Mouse (Mus musculus): Measurements from ENCODE around the gene Psmg3.

Psmg3 gene

DNA sequence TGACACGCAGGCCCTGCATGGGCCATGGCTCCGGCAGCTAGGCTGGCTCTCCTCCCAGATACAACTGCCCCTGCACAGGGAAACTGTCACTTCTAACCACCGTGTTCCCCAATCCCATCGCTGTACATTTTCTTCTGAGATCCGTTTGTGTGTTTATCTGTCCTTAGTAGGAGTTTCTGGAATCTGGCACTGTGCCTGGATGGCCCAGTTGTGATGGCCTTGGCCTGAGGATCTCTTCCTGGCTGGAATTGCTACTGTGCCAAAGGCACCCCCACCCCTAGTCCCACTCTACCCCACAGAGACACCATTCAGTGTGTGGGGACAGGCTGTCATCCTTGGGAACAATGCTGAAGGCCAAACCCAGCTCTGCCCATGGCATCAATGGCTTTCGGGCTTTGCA is 10.7 kb downstream of the Psmg3 start:
- no peak for DNase-seq (ENCODE audit: low read depth, low spot score)

DNA sequence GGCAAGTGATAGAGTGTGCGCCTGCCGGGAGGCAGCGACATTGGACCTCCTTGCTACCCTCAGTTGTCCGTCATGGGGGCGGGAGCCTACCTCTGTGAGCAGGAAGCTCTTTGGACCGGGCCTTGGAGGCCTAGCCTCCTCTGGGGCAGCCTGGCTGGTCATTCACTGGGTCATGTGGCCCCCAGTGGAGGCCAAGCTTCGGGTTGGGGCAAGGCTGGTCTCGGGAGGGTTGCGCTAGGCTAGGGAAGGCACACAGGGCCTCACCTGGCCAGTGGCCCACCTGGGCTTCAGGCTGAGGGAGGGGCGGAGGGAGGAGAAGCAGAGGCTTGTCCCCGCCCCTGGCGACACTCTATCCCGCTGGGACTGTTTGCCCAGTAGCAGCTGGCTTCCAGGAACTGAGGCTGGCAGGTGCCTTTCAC is 12.7 kb downstream of the Psmg3 start:
- DNase-seq (ENCODE audit: low read depth, low spot score): no peak

DNA sequence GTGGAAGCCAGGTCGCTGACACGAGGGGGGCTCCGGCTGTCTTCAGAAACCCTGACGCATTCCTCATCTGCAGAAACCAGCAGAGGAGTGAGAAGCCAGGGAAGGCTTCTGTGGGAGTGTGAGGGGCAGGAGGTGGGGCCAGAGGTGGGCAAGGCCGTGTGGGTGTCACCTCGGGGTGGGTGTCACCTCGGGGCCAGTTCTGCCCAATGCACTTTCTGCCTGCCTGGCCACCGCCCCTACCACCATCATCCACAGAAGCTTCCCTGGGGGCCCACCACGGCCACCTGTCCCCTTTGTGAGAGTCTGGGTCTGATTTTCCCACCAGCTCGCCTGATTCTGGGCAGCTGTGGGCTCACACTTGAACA is 13.6 kb downstream of the Psmg3 start:
- DNase-seq (ENCODE audit: low read depth, low spot score): no peak

DNA sequence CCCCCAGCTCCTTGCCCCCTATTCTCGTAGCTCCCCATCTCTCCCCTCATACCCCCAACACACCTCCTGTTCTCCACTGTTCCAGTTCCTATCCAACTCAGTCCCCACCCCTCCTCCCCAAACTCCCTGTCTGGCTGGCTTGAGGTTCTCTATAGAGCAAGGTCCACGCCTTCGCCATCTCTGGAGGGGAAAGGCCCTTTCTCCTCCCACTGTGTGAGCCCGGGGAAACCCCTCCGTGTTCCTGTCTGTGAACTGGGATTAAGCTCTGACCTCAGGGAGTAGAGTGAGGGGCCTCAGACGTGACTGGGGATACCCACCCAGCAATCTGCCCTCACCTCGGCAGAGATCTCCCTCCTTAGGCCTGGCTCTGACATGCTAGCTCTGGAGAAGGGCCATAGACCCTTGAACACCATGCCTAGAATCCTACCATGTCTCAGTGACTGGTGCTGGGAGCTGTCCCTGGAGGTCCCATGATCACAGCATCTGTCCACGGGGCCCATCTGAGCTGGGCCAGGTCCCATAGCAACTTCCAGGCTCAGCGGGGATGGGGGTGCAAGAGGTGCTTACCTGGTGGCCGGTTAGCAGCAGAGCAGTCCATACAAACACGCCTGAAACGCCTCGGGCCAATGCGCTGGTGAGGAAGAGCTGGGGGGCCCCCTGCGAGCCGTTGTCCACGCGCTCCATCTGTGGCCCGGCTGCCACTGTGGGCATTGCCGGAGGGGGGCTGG is 14.1 kb downstream of the Psmg3 start:
- DNase-seq (ENCODE audit: low read depth, low spot score): no peak

DNA sequence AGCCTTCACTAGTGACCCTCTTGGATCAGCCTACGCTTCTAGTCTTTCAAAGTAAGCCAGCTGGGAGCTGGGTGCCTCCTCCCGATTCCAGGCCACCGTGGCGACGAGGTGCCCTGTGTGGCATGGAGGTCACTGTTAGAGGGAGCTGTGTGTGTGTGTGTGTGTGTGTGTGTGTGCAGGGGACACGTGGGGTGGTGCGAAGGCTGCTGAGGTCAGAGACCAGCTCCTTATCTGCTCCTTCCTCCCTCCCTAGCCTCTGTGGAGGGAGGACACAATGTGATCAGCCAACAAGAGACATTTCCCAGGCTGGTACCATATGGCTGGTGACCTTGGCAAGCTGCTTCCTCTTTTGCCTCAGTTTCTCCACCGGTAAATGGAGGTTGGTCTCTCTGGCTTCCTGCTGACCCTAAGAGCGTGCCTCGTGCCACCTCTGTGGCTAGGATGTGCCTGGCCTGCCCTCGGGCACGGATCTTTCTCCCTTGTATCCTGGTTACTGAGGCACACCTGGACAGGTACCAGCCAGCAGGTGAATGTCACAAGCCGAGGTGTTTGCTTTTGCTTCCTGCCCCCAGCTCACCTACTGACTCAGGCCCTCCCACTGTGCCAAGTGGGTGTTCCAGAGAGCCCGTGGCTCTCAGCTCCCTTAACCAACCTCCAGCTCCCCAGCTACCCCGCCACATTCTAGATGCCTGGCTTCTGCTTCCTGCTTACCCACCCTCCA is 14.8 kb downstream of the Psmg3 start:
- DNase-seq (ENCODE audit: low read depth, low spot score): no peak

DNA sequence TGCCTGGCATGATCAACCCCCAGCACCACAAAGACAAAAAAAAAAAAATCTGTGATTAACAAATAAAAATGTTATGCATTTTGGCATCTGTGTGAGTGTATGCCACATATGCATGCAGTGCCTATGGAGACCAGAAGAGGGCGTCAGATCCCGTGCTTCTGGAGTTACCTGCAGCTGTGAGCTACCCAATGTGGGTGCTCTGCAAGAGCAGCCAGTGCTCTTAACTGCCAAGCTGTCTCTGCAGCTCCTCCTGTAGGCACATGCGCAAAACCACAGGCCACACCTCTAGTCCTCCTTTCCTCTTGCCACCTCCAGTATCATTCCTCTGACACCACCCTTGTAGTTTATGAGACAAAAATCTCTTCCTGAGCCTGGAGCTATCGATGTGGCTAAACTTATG is 17.3 kb downstream of the Psmg3 start:
- no peak for DNase-seq (ENCODE audit: low read depth, low spot score)

DNA sequence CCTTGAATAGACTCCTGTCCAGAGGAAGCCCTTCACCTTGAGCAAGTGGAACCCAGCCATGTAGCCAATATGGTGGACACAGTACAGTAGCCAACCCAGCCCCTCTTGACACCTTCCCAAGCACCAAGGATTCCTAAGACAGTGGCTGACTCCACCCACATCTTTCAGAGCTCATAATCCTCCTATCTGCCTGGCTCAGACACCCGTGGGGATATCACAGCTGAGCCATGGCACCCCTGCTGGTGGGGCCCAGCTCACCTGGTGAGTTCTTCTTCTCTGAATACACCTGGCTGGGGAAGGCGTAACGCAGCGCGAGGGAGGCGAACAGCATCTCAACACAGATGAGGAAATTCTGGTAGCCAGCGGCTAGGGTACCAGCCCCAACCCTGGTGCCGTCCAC is 20.8 kb downstream of the Psmg3 start:
- DNase-seq (ENCODE audit: low read depth, low spot score): no peak

DNA sequence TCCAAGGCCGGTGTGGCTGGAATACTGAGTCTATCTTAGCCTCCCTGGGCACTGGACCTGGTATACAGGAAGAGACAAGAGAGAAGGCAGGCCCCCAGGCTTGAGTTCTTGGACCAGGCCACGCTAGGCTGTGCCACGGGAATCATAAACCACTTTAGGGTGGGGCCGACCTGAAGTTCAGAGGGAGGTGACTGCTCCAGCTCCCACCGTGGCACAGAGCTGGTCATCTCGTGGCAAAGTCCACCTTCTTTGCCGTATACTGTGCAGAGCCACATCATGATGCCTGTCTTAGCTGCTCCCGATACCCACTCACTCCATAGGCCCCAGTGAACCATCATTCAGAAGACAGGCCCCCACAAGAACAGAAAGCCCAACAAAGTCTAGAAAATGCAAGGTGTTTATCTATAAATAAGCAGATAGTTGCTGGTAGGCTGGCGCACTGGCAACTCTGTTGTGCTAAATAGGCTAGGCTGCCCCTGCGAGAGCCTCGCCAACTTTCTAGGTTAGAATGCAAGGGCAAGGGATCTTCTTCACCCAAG is 22.0 kb downstream of the Psmg3 start:
- no peak for DNase-seq (ENCODE audit: low read depth, low spot score)

DNA sequence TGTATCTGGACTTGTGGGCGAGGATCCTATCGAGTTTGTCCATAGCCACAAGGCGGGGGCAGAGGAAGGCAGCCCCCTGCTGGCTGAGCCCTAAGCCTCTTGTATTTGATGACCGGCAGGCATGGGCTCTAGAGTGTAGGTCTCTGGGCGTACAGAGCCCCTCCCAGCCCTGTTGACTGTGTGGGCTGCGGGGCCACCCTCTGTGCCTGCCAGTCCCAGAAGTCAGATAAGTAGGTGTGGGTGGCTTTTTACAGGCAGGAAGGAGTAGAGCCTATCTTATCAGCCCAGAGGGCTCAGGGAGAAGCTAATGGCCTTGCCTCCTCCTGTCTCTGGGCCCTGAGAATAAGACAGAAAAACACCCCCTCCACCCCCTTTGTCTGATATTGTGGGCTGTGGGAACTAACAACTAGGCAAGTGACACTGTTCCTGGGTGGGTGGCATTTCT is 22.6 kb downstream of the Psmg3 start:
- no peak for DNase-seq (ENCODE audit: low read depth, low spot score)

DNA sequence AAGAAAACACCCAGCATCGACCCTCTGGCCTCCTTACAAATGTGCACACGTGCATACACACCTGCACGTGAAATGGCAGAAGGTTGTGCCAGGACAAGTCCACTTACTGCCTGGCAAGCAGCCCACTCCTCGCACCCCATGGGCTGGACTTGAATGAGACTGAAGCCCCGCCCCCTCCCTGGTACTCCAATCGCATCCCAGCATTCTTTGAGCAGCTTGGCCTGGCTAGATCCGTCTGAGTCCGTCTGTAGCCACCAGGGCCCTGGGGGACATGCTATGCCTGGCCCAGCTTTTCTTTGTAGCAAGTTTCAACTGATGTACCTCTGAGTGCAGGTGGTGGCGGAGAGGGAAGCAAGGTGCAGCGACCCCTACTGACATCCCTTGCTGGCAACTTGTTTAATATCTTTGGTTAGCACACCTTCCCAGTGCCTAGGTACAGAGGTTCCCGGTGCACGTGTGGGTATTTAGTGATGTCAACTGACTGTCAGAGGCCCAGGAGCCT is 23.0 kb downstream of the Psmg3 start:
- DNase-seq (ENCODE audit: low read depth, low spot score): no peak

DNA sequence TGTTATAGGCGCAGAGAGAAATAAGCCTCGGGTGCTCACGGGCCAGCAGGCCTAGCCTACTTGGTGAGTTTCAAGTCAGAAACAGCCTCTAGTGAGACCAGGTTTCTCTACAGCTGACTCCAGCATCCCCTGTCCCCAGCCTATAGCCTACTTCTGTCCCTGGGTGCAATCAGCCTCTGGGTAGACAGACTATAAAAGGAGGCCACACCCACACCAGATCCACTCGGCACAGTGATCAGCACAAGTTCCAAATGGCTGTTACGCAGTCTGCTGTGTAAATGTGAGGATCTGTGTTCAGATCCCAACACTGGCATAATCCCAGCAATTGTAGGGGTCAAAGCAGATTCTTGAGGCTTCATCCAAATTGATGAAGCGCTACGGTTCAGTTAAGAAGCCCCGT is 23.5 kb downstream of the Psmg3 start:
- no peak for DNase-seq (ENCODE audit: low read depth, low spot score)

DNA sequence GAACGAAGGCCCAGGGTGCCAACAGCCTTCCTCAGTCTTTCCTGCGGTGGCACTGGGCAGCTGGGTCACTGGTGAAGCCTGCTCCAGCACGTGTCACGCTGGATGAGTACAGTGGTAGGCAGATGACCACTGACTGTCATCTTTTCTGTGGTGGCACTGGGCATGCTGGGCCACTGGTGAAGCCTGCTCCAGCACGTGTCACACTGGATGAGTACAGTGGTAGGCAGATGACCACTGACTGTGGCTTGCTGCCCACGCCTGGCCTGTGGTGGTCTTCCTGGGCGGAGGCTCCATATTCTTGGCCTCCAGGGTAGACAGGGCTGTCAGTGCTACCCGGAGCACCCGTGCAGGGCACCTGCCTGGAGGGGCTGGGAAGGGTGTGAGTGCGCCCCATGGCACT is 24.8 kb downstream of the Psmg3 start:
- no peak for DNase-seq (ENCODE audit: low read depth, low spot score)

DNA sequence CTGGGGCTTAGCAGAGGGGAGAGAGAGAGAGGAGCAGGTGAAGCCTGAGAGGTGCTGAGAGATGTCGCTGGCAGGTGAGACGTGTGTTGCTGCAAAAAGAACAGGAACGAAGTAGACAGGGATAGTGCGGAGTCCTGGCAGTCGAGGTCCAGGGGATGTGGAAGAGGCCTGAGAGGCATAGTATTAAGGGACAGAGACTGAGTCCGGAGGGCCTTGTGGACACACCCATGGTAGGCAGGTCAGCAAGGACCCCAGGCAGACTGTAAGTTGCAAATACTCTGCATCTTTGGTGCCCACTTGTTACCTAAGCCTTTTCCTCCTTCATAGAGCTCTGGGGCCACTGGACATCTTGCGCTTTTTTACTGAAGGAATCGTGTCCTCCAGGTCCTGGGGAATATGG is 25.5 kb downstream of the Psmg3 start:
- no peak for DNase-seq (ENCODE audit: low read depth, low spot score)

DNA sequence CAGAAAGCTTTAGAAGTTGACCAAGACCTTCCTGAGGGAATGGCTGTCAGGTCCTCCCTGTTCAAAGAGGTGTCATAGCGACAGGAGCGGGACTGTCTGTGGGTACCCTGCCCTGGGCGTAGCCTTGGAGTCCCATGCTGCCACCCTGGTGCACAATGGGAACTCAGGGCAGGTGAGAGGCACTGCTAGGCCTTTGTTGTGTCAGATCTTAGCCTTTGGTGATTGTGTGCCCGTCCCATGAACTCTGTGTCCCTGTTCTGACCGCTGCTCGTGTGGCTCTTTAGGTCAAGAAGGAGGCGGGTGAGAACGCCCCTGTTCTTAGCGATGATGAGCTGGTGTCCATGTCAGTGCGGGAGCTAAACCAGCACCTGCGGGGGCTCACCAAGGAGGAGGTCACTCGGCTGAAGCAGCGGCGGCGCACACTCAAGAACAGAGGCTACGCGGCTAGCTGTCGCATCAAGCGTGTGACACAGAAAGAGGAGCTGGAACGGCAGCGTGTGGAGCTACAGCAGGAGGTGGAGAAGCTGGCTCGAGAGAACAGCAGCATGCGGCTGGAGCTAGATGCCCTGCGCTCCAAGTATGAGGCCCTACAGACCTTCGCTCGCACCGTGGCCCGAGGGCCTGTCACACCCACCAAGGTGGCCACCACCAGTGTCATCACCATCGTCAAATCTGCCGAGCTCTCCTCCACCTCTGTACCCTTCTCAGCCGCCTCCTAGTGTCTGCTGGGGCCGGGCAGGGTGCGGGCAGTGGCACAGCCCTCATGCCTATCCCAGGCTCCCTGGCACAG is 26.7 kb downstream of the Psmg3 start:
- no peak for DNase-seq (ENCODE audit: low read depth, low spot score)

DNA sequence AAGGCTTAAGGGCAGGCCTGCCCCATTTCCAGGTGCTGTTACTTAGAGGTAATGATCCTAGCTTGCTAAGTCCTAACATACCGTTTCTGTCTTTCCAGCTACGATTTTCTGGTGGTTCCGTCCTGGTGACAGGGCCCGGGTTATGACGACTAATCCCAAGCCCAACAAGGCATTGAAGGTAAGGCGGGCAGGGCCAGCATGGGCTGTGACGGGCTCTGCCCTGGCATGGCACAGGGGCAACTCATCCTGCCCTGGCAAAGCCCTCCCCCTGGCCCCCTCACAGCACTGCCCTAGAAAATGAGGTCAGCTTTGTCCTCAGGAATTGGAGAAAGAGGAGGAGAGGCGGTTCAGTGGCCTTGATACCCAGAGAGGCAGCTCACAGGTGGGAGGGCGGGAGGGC is 27.6 kb downstream of the Psmg3 start:
- no peak for DNase-seq (ENCODE audit: low read depth, low spot score)

DNA sequence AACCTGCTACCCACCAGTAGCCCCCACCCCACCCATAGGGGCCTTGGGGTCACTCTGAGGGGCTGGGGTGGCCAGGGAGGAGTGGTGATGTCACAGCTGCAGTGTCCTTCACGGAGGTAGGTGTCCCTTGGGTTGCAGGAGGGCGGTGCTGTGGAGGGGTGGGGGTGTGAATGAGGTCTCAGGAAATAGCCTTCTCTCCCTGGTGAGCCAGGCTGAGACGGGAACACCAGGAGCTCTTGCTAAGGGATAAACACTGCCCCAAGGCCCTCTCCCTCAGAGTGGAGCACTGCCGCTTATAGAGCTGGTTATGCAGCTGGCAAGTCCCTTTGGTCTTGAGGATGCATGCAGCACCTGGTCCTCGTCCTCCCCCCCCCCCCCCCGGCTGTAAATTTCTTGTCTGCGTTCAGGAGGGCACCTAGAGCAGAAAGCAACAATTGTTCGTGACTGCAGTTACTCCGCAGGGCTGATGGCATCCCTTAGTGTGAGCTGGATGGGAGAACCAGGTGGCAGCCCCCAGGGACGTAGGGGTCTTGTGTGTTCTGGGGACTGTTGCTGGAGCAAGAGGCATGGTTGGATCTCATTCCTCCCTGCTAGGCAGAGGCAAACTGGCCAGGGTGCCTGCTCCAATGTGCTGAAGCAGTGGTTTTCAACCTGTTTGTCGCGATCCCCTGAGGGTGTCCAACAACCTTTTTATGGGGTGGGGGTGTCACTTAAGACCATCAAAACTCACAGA is 28.4 kb downstream of the Psmg3 start:
- no peak for DNase-seq (ENCODE audit: low read depth, low spot score)

DNA sequence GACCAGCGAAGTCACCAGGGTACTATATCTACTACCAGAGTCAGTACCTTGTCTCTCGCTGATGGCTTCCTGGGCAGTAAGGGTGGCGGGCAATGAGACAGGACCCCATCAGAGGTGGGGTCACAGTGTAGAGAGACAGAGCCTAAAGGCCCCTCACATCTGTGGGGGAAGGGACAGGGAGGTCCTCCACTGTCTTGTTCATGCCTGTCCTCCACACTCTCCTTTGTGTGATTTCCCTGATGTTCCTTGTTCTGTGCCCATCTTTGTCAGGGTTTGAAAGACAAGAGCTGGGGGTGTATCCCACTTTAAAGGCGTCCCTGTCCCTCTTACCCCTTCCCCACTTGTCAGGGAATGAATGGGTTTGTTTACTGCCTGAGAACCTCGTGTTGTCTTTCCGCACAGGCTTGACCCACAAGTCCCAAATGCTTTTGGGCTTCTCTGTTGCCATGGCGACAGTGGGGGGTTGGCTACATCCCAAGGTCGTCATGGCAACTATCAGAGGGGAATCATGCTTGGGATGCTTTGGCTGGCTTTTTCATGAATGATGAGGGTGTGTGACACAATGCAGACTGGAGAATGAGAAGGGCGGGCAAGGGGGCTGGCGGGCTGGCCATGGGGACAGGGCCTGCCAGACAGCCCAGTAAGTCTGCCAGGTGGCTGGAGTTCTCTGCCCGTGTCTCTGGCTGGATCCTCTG is 29.1 kb downstream of the Psmg3 start:
- no peak for DNase-seq (ENCODE audit: low read depth, low spot score)

DNA sequence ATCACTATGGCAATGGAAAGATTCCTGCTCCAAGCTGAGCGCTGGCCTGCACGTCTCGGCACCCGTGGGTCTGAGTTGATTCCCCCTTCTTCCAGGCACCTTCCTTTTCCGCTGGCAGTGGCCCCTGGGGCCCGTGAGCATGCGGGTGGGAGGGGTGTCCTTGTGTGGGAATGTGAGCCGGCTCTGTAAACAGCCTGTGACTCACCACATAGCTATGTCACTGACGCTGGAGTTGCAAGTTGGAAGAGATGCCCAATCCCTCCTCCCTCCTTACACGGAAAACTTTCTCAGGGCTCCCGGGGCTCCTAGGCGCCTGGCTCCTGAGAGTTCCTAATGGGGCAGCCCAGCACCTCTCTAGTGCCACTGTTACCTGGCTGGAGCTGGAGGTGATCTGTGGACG is 29.8 kb downstream of the Psmg3 start:
- DNase-seq (ENCODE audit: low read depth, low spot score): no peak

DNA sequence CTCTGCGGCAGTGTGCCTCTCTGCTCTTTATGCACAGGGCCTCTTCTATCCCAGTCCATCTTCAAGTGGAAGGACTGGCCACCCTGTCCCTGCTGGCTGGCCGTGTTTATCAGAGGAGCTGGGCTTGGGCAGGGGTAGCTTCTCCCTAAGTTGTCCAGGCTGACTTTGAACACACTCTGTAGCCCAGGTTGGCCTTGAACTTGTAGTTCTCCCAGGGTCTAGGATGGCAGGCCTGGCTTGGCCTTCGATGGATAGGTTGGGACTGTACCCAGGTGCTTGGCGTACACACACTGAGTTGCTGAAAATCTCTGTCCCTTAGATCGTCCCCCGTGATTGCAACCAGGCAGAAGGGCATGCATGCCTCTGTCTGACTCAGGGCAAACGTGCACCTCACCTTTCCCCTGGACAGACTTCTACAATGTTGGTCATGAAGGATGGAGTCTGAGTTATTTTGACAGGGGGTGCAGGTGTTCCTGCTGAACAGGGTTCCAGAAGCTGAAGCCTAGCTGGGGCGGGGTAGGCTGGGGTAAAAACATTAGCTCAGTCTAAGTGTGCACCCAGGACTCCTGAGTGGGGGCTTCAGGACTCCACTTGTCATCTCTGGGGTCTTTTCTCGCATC is 30.6 kb downstream of the Psmg3 start:
- no peak for DNase-seq (ENCODE audit: low read depth, low spot score)

DNA sequence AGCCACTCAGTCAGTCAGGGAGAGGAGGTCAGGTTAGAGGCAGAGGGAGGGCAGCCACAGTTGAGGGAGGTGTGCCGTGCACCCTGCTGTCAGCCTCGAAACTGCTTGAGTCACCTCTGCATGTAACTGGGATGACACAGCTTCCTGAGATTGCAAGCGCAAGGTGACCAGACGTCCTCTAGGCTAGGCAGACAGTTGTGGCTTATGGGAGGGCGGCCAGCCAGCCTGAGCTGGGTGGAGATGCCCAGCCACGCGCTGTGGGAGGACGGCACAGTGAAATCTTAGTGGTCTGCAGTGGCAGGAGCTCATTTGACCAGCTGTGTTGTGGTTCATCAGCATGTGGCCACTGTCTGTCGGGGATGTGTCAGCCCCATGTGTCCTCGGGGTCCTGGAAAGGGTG is 31.7 kb downstream of the Psmg3 start:
- DNase-seq (ENCODE audit: low read depth, low spot score): no peak

All from A20 (cell line).